Mouse (Mus musculus): ENCODE measurements around the gene Cfap300.

- TF ChIP-seq CTCF (IDR thresholded peaks at IDR 0.05; ENCODE audit: low read depth, low read length) (no peak), POLR2A (IDR thresholded peaks at IDR 0.05; ENCODE audit: insufficient read depth, low read length) (no peak)
These were observed 58.3 kb downstream of the Cfap300 start for GRCm38 (mm10) chr9:7984287-7984686.
